Mouse (Mus musculus): ENCODE data around the gene Mrps36.

- TF ChIP-seq CTCF (IDR thresholded peaks at IDR 0.05; ENCODE audit: borderline replicate concordance, control insufficient read depth, extremely low read depth, insufficient read depth, low read length, poor library complexity) = no peak
- TF ChIP-seq POLR2A (IDR thresholded peaks at IDR 0.05; ENCODE audit: control insufficient read depth, extremely low read depth, insufficient read depth, low read length, poor library complexity) = no peak
Measured at GRCm38 (mm10) chr13:100732756-100733155, 11.7 kb downstream of the Mrps36 start.
